In genomic region chr2:68860904-68861685, GRCm38 (mm10) we compare ENCODE assay signal across 8 mouse cellular contexts. TPM values are rescaled to one million over a fixed set of nuclear protein-coding genes. Genes with fewer than 3 reads are reported as not detected.
DNase-seq lines count a peak whose midpoint lies in the region; ATAC-seq and TF ChIP-seq lines count a peak whose summit lies in the region.

Cers6 (plus strand) TSS chr2:68861441.

- WGBS in lung, embryonic 14.5 days, result under 1% methylated on average over 53 of the region's 53 CpGs

- no peaks in the 10 kb centered on the region for H3K9me3 ChIP-seq in ES-E14 (ENCODE audit: control insufficient read depth, insufficient read depth, low read depth, low read length)
- no peaks in the 10 kb centered on the region for H3K9me3 ChIP-seq in lung, embryonic 14.5 days (ENCODE audit: low read depth, low read length)

- H3K27ac ChIP-seq in ES-E14 (ENCODE audit: insufficient read depth, low read depth, low read length, poor library complexity, severe bottlenecking), result no peak within 1 kb of the TSS
- H3K27ac ChIP-seq in lung, embryonic 14.5 days (ENCODE audit: low read depth), result peak within 1 kb of the TSS; percentile 48

- no peaks in the 10 kb centered on the region for H3K27me3 ChIP-seq in lung, embryonic 14.5 days (ENCODE audit: insufficient read depth, low read length)

- peak; percentile 87 for DNase-seq in ES-E14 (ENCODE audit: low read depth, low spot score)
- DNase-seq in cerebellum, adult 11-12 months, result peak; percentile 96
- DNase-seq in forelimb bud, embryonic 11.5 days (ENCODE audit: low read depth, low spot score), result peak; percentile 90
- DNase-seq in heart, postnatal 4 days, result peak; percentile 99
- peak; percentile 91 to 97 for DNase-seq in layer of hippocampus, adult 8-10 months (ENCODE audit: low spot score in 2 of 2)
- peak; percentile 98 for DNase-seq in lung, embryonic 14.5 days
- DNase-seq in testis, postnatal 14 days (ENCODE audit: low spot score), result peak; percentile 94

- in situ Hi-C loops in ES-E14 (cut with MboI; ENCODE audit: low sequenced_read_pairs in 2 of 2, unreplicated experiment in 2 of 2), result no loop called here

- H3K4me2 ChIP-seq in lung, embryonic 14.5 days, result peak within 1 kb of the TSS; percentile 81

- H3K4me3 ChIP-seq in ES-E14 (ENCODE audit: insufficient read depth in 1 of 2, low read depth in 1 of 2, low read length in 2 of 2, poor library complexity in 1 of 2, severe bottlenecking in 1 of 2), result peak within 1 kb of the TSS; percentile 86 to 96
- H3K4me3 ChIP-seq in lung, embryonic 14.5 days (ENCODE audit: low read depth, low read length), result peak within 1 kb of the TSS; percentile 78

- TF ChIP-seq CTCF in lung, embryonic 14.5 days (IDR thresholded peaks at IDR 0.05; ENCODE audit: low read depth), result peak; percentile 40

- ATAC-seq in lung, embryonic 14.5 days (ENCODE audit: insufficient read depth), result peak; percentile 98
- ATAC-seq in neutrophil, adult 5-6 weeks (ENCODE audit: extremely low read depth, insufficient number of reproducible peaks, low FRiP score, poor library complexity, severe bottlenecking), result peak; percentile 82

- peak within 1 kb of the TSS; percentile 76 for H3K9ac ChIP-seq in ES-E14 (ENCODE audit: insufficient read depth, low read depth, low read length, poor library complexity, severe bottlenecking)
- peak within 1 kb of the TSS; percentile 83 for H3K9ac ChIP-seq in lung, embryonic 14.5 days

- H3K36me3 ChIP-seq in ES-E14 (ENCODE audit: control insufficient read depth, insufficient read depth, low read length, poor library complexity, severe bottlenecking), result no peaks in the 10 kb centered on the region
- no peaks in the 10 kb centered on the region for H3K36me3 ChIP-seq in lung, embryonic 14.5 days (ENCODE audit: insufficient read depth)

- 0 out of 4 replicates have a peak, but pooled peaks cover 0 to 4% of the 10 kb centered on the region in 2 experiments for H3K4me1 ChIP-seq in ES-E14 (ENCODE audit: control insufficient read depth in 2 of 2, insufficient read depth in 2 of 2, low read length in 2 of 2, poor library complexity in 1 of 2)
- no peaks in the 10 kb centered on the region; the same call in 1 of the 2 replicates for H3K4me1 ChIP-seq in lung, embryonic 14.5 days (ENCODE audit: insufficient read depth)

TF ChIP-seq in ES-E14, 5 proteins besides CTCF, POLR2A, EP300 and RAD21:
- no peak for TF ChIP-seq ZC3H11A (IDR thresholded peaks at IDR 0.05; ENCODE audit: borderline replicate concordance, low read depth, low read length)
- TF ChIP-seq HCFC1 (IDR thresholded peaks at IDR 0.05; ENCODE audit: borderline replicate concordance, insufficient read depth, low read length), result no peak
- no peak for TF ChIP-seq ZNF384 (IDR thresholded peaks at IDR 0.05; ENCODE audit: low read depth, low read length)
- no peak for TF ChIP-seq MAFK (IDR thresholded peaks at IDR 0.05; ENCODE audit: insufficient read depth, low read depth, low read length)
- no peak for TF ChIP-seq CHD2 (IDR thresholded peaks at IDR 0.05; ENCODE audit: low read depth, low read length)

RNA-seq across cellular contexts. Expression of gene Cers6, which starts in this region (rescaled TPM):
- 30.9 and 33.6 TPM in 2 replicates for total RNA-seq in ES-E14 (2012; rRNA removed)
- 10 to 100 TPM; 20.7 to 24.4 TPM for total RNA-seq in heart, postnatal 4 days (2021)
- 10 to 100 TPM; 78.4 to 93.3 (median 91.6) TPM for total RNA-seq in layer of hippocampus, adult 8-10 months (2022)
- polyA plus RNA-seq in lung, embryonic 14.5 days (2014; fragmentation: Nextera tagmentation; extraction: Ambion mirVana), result 26.2 and 26.8 TPM in 2 replicates
- 60.5 and 60.6 TPM in 2 replicates for total RNA-seq in neutrophil, adult 5-6 weeks (2017)
